Mouse (Mus musculus): ENCODE data around the gene Ttyh2. TPM values are rescaled to one million over a fixed set of nuclear protein-coding genes. Genes with fewer than 3 reads are reported as not detected.
"Not testable (repeated sequence)": the region's sequence is repeated elsewhere in the genome, so short reads cannot be mapped to it uniquely, and the experiment has no call there.

Gene Ttyh2
- polyA plus RNA-seq, 1 experiment from 2014 or later = 23.7 TPM

- Histone ChIP-seq H3K4me1 (ENCODE audit: insufficient read depth) (peaks cover 36% of the 10 kb centered on the region), H3K27ac (ENCODE audit: low read depth) (no peak overlapping the region), H3K4me3 (ENCODE audit: low read depth, low read length) (no peak overlapping the region), H3K9ac (replicated peaks) (0 out of 2 replicates have a peak overlapping the region, but pooled peaks have one; percentile 21), H3K36me3 (replicated peaks; ENCODE audit: insufficient read depth, low read length) (peaks cover 36% of the 10 kb centered on the region), H3K4me2 (ENCODE audit: low read depth, low read length) (no peak overlapping the region), H3K27me3 (ENCODE audit: insufficient read depth, low read length) (no peaks in the 10 kb centered on the region), H3K9me3 (ENCODE audit: low read length) (no peaks in the 10 kb centered on the region)
- no peak for TF ChIP-seq CTCF (IDR thresholded peaks at IDR 0.05; ENCODE audit: low read depth)
- TF ChIP-seq EP300 (IDR thresholded peaks at IDR 0.05; ENCODE audit: low read depth) = no peak
- WGBS (ENCODE audit: insufficient replicate concordance) = 53% methylated on average over 8 of the region's 8 CpGs
- DNase-seq = no peak
- ATAC-seq = no peak
Observed at GRCm38 (mm10) chr11:114674180-114674579, 1.1 kb upstream of the Ttyh2 start.

- H3K4me1 ChIP-seq (ENCODE audit: insufficient read depth) = peaks cover 39% of the 10 kb centered on the region
- ATAC-seq = not testable (repeated sequence)
- WGBS (ENCODE audit: insufficient replicate concordance) = 83% methylated on average over 2 of the region's 3 CpGs
Observed at GRCm38 (mm10) chr11:114674796-114675195, 435 bp upstream of the Ttyh2 start.

GRCm38 (mm10) chr11:114675826-114676401 lies 683 bp downstream of the Ttyh2 start:
- peak overlapping the region; percentile 58 for H3K27ac ChIP-seq (ENCODE audit: low read depth)
- no peaks in the 10 kb centered on the region for H3K27me3 ChIP-seq (ENCODE audit: insufficient read depth, low read length)
- DNase-seq (no peak), ATAC-seq (peak; percentile 12)
- TF ChIP-seq CTCF (IDR thresholded peaks at IDR 0.05; ENCODE audit: low read depth) (no peak), EP300 (IDR thresholded peaks at IDR 0.05; ENCODE audit: low read depth) (no peak)
- under 1% methylated on average over 27 of the region's 27 CpGs for WGBS (ENCODE audit: insufficient replicate concordance)
- no peaks in the 10 kb centered on the region for H3K9me3 ChIP-seq (ENCODE audit: low read length)
- peak overlapping the region; percentile 90 for H3K4me2 ChIP-seq (ENCODE audit: low read depth, low read length)
- peaks cover 28% of the 10 kb centered on the region for H3K36me3 ChIP-seq (replicated peaks; ENCODE audit: insufficient read depth, low read length)
- peak overlapping the region; percentile 78 for H3K9ac ChIP-seq (replicated peaks)
- H3K4me3 ChIP-seq (ENCODE audit: low read depth, low read length) = peak overlapping the region; percentile 67
- peaks cover 40% of the 10 kb centered on the region for H3K4me1 ChIP-seq (ENCODE audit: insufficient read depth)

More at GRCm38 (mm10) chr11:114674796-114675195, 435 bp upstream of the Ttyh2 start:
- not testable (repeated sequence) for H3K27me3 ChIP-seq (ENCODE audit: insufficient read depth, low read length); H3K9ac ChIP-seq (replicated peaks); H3K9me3 ChIP-seq (ENCODE audit: low read length); DNase-seq; H3K4me3 ChIP-seq (ENCODE audit: low read depth, low read length)
- H3K4me2 ChIP-seq (ENCODE audit: low read depth, low read length) = peak overlapping the region; percentile 90; the same call in 1 of the 2 replicates
- H3K36me3 ChIP-seq (replicated peaks; ENCODE audit: insufficient read depth, low read length) = peaks cover 36% of the 10 kb centered on the region
- H3K27ac ChIP-seq (ENCODE audit: low read depth) = 0 out of 2 replicates have a peak overlapping the region, but pooled peaks have one; percentile 26

DNA sequence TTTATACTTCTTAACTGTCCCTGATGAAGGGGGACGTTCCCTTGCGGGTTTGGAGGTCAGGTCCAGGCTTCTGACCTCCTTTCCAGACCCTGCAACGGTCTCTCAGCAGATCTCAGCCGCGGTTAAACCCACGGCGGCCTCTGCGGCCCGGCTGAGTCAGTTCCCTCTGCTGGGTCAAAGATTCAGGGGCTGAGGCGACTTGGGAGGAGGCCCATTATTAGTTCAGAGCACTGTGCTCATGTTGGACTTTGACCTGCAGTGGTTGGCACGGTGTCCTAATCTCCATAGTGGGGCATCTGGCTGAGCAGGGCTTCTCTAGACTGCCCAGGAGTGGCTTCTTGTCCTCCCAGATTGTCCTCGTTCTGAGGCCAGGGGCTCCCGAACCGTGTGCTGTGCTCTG lies 1.2 kb downstream of the Ttyh2 start:
- H3K4me1 ChIP-seq (ENCODE audit: insufficient read depth) = peaks cover 39% of the 10 kb centered on the region
- peak; percentile 59 for DNase-seq
- peak overlapping the region; percentile 67 for H3K4me3 ChIP-seq (ENCODE audit: low read depth, low read length)
- peak; percentile 18; the same call in 1 of the 2 replicates for ATAC-seq
- H3K36me3 ChIP-seq (replicated peaks; ENCODE audit: insufficient read depth, low read length) = peaks cover 23% of the 10 kb centered on the region
- TF ChIP-seq EP300 (IDR thresholded peaks at IDR 0.05; ENCODE audit: low read depth) = no peak
- no peak for TF ChIP-seq CTCF (IDR thresholded peaks at IDR 0.05; ENCODE audit: low read depth)
- H3K4me2 ChIP-seq (ENCODE audit: low read depth, low read length) = peak overlapping the region; percentile 90
- H3K27ac ChIP-seq (ENCODE audit: low read depth) = peak overlapping the region; percentile 58; the same call in 1 of the 2 replicates
- peak overlapping the region; percentile 78 for H3K9ac ChIP-seq (replicated peaks)
- no peaks in the 10 kb centered on the region for H3K9me3 ChIP-seq (ENCODE audit: low read length)
- 2% methylated on average over 14 of the region's 14 CpGs for WGBS (ENCODE audit: insufficient replicate concordance)
- no peaks in the 10 kb centered on the region for H3K27me3 ChIP-seq (ENCODE audit: insufficient read depth, low read length)

DNA sequence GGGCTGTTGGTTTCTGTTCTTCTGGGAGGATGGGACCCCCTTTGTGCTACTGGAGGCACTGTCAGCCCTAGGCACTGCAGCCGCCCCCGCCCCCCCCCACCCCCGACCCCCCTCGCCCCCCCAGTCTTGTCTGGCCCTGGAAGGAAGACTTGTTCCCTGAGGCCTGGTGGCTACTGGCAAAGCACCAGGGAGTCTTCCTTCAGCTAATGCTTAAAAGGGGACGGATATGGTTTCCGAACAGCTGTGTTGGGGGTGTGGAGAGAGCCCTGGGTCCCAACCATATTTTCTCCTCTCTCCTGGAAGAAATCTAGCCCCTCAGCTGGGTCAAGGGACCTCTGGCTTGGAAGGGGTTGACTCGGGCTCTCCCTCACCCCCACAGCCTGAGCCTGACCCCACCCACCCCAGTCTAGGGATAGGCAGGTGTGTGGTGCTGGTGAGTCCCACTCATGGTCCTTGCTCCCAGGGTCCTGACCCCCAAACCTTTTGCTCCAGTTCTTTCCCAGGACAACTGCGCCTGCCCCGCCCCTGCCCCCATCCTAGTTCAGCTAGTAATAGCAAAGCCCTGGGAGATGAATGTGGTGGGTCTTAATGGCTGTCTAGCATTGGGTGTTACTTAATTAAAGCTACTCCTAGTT lies 1.8 kb downstream of the Ttyh2 start:
- Histone ChIP-seq H3K27me3 (ENCODE audit: insufficient read depth, low read length) (no peaks in the 10 kb centered on the region), H3K4me3 (ENCODE audit: low read depth, low read length) (peak overlapping the region; percentile 67; the same call in 1 of the 2 replicates), H3K4me1 (ENCODE audit: insufficient read depth) (peaks cover 39% of the 10 kb centered on the region), H3K27ac (ENCODE audit: low read depth) (no peak overlapping the region), H3K9ac (replicated peaks) (peak overlapping the region; percentile 78), H3K9me3 (ENCODE audit: low read length) (no peaks in the 10 kb centered on the region), H3K4me2 (ENCODE audit: low read depth, low read length) (peak overlapping the region; percentile 90), H3K36me3 (replicated peaks; ENCODE audit: insufficient read depth, low read length) (peaks cover 17% of the 10 kb centered on the region)
- 64% methylated on average over 8 of the region's 9 CpGs for WGBS (ENCODE audit: insufficient replicate concordance)
- no peak for ATAC-seq
- no peak for TF ChIP-seq EP300 (IDR thresholded peaks at IDR 0.05; ENCODE audit: low read depth)
- no peak for TF ChIP-seq CTCF (IDR thresholded peaks at IDR 0.05; ENCODE audit: low read depth)
- DNase-seq = no peak

DNA sequence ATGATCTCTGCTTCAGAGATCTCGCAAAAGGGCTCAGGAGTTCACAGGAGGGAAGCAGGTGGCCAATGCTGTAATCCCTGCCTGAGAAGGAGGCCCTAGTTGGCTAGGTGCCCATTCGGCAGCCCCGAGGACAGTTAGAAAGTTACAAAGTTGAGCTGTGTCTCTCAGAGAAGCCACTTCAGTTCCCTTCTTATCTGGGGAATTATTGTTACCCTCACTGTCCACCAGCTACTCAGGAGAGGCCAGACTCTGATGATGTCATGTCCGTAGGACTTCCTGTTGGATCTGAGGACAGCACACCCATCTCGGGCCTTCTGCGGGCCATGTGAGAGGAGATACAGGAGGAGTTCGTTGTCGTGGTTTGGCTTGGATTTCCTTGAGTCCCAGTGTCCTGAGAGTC lies 4.4 kb downstream of the Ttyh2 start:
- H3K4me2 ChIP-seq (ENCODE audit: low read depth, low read length) = no peak overlapping the region
- no peak overlapping the region for H3K4me3 ChIP-seq (ENCODE audit: low read depth, low read length)
- no peaks in the 10 kb centered on the region for H3K36me3 ChIP-seq (replicated peaks; ENCODE audit: insufficient read depth, low read length)
- H3K27me3 ChIP-seq (ENCODE audit: insufficient read depth, low read length) = no peaks in the 10 kb centered on the region
- DNase-seq = no peak
- peaks cover 49% of the 10 kb centered on the region for H3K4me1 ChIP-seq (ENCODE audit: insufficient read depth)
- no peaks in the 10 kb centered on the region for H3K9me3 ChIP-seq (ENCODE audit: low read length)
- WGBS (ENCODE audit: insufficient replicate concordance) = 33% methylated on average over 8 of the region's 8 CpGs
- no peak for ATAC-seq
- no peak overlapping the region for H3K9ac ChIP-seq (replicated peaks)
- no peak for TF ChIP-seq EP300 (IDR thresholded peaks at IDR 0.05; ENCODE audit: low read depth)
- no peak for TF ChIP-seq CTCF (IDR thresholded peaks at IDR 0.05; ENCODE audit: low read depth)
- H3K27ac ChIP-seq (ENCODE audit: low read depth) = peak overlapping the region; percentile 41; the same call in 1 of the 2 replicates

All from liver, postnatal 0 days (tissue).